Mouse (Mus musculus) lung, postnatal 0 days (tissue): Measurements from ENCODE around the gene 4931422A03Rik.
A peak's percentile ranks its signal among the peaks of the same experiment; 100 is the strongest.

Experiments
- CTCF ChIP-seq: IDR thresholded peaks from 2 replicates; pipeline ENCODE4 v1.5.1; 2016; ENCODE audit warnings: antibody characterized with exemption, mild to moderate bottlenecking
- EP300 ChIP-seq: IDR thresholded peaks from 2 replicates; pipeline ENCODE4 v1.6.1; 2016; ENCODE audit warnings: antibody characterized with exemption, mild to moderate bottlenecking, control low read depth

GRCm38 (mm10) chr2:103970041-103970790 lies 57.9 kb downstream of the 4931422A03Rik start:
- TF ChIP-seq CTCF (no peak), EP300 (peak; percentile 18; the same call in 1 of the 2 replicates)
